Mouse (Mus musculus) left cerebral cortex, adult 18-20 months (tissue): ENCODE measurements at regions not wholly inside any gene's neighbourhood (a gene's known extent, or its start where the extent isn't known, plus 50 kb on each side); places are given as distances from the start of the nearest gene placed in this dataset.
A peak's percentile ranks its signal among the peaks of the same experiment; 100 is the strongest.

Experiments
- DNase-seq, 2 experiments: peaks; one replicate each; pipeline ENCODE4 v3.0.0; 2021 to 2022; ENCODE audit warnings: low spot score in 2 of 2, mixed read lengths in 1 of 2

DNA sequence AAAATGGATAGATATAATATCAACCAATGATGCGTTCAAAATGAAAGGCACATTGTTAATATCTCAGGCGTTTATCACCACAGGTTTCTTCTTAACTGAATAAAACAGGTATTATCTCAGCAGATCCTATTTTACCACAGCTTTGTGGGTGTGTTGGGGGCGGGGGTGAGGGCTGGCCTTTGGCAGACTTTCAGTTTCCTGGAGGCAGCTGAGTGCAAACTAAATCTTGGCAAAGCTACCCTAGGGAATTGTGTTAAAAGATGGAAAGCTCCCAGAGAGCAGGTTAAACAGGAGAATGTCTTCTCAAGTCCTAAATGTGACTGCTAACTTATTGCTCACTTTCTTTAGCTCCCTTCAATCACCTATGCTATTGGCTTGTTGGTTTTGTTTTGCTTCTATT is 223.8 kb downstream of the Kdm4c start:
- peak; percentile 3 to 20 for DNase-seq

DNA sequence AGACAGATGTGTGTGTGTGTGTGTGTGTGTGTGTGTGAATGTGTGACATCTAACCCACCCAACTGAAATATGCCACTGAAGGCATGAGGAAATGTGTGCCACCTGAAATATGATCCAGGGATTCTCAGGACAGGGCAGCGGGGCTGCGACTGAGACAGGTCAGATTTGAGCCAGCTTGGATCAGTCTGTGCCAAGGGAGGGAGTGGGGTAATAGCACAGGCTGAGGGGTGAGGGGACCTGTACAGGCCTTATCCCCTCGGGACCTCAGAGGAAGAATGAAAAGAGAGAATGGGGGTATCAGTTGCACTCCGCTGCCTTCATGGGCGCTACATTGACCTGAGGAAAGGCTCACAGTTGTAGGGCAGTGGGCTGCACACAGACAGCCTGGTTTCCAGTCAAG is 270.2 kb downstream of the Kdm4c start:
- DNase-seq, result no peak

DNA sequence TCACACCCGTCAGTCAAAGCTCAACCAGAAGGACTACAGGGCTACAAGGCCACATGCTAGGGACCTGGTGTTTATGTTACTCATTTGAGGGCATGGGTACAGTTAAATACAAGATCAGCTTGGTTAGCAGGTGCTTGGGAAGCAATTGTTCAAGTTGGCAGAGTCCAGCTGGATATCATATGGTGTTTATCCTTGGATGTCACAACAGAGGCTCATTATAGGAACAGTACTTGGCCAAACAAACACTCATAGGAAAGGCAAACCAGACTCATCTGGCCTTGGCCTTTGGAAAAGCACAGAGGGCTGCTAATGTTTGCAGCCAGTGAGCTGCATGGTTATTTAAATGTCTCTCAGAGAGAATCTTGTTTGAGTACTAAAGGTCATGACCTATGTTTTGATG is 311.6 kb downstream of the Kdm4c start:
- DNase-seq, result no peak

DNA sequence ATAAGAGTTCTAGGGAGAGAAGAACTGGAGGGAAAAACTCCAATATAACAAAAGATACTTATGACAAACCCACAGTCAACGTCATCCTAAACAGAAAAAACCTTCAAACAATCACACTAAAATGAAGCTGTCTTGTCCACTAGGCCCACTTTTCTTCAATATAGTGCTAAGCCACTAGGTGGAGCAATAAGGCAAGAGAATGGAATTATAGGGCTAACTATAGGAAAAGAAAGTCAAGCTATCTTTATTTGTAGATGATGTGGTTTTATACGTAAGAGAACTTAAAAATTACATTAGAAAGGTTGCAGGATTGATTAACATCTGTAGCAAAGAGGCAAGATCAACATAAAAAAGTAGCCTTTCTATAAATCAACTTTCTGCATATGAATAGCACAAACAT is 321.3 kb downstream of the Kdm4c start:
- peak; percentile 8 to 18 for DNase-seq

DNA sequence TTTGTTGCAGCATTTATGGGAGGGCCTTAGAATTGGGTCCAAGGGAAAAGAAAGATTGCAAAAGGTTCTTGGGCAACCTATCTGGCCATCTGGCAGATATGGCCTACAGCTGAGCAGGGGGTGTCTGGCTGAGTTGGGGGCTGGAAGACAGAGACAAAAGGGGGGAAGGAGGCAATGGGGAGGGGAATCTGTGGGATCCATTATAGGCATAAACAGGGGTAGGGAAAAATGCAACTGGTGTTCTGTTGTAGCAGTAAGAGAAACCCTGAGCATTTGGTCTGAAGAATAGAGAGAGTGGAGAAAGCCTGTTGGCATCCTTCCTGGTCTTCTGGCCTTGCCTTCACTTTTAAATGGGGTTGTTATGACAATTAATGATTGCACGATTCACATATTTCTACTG is 344.1 kb downstream of the Kdm4c start:
- DNase-seq, result no peak

DNA sequence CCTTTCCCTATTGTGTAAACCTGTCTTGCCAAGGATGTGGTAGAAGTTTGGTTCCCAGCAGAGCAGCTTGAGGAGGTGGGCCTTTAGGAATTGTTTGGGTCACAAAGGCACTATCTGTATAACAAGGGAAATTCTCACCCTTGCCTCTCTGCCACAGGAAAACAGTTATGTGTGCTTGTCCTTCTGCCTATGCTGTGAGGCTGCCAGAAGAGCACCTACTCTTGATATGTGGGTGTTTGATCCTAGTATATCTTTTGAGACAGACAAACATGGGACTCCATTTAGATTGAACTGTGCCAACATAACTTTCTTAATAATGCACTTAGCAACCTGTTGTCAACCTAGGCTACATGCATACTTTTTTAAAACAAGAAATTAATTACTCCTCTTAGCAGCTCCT is 344.8 kb downstream of the Kdm4c start:
- DNase-seq, result no peak

DNA sequence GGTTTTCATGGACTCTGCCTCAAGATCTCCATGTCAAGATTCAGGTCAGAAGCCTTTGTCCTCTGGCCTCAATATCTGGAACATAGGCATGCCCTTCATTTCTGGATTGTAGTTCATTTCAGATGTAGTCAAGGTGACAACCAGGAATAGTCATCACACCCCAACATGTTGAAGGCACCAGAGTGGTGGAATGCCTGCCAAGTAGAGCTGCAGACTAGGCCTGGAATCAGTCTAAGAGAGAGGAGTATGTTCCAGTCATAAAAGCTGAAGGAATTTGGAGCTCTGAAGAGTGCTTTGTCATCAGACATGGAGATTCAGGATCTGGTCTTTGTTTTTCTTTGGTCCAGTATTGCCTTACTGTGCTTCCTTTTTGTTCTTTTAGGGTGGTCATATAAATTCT is 346.5 kb downstream of the Kdm4c start:
- DNase-seq, result no peak

DNA sequence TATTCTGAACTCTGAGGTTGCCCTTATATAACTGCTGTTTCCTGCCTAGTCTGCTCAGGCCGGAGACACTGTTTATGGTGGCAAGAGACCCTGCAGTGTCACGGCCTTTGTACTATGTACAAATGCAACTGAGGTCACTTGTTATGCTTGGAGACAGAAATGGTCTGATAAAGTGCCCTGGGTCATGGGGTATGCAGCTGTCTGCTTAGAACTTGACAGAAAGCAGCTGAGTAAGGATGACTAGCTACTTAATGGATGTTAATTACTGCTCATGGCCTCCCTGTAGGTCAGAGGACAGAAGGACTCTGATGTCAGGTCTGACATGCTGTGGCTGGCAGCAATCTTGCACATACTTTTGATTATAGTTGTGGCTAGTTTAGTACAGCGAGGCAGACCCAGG is 370.7 kb downstream of the Kdm4c start:
- no peak for DNase-seq
